Mouse (Mus musculus): ENCODE data around the gene Atf6.

Atf6 gene

DNA sequence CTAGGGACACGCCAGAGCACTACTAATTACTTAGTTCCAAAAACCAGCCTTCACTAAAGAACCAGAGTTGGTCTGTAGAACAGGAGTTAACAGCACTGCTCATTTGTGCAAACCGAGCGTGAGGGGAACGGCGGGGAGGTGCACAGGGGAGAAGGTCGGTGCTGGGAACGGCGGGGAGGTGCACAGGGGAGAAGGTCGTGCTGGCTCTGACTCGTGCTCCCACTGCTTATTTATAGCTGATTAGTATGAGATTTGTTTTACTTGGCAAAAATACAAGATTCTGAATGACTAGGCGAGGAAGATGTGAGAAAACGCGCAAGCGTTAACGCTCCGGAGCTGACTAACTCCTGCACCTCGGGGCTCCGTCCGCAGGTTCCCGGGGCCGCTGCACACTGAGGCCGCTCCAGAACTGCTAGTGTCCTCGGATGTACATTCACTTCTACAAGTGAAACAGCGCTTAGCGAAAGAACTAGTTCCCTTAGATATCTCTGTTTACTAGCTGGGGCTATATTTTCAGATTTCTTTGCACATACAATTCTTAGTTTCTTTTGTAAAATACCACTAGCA, 96.1 kb downstream of the Atf6 start:
- no peak for DNase-seq (ENCODE audit: low read depth, low spot score)

GRCm38 (mm10) chr1:170770691-170771090, 96.9 kb downstream of the Atf6 start:
- DNase-seq (ENCODE audit: low read depth, low spot score), result no peak

- DNase-seq (ENCODE audit: low read depth, low spot score), result no peak
Observed at GRCm38 (mm10) chr1:170766997-170767396, 100.6 kb downstream of the Atf6 start.

DNA sequence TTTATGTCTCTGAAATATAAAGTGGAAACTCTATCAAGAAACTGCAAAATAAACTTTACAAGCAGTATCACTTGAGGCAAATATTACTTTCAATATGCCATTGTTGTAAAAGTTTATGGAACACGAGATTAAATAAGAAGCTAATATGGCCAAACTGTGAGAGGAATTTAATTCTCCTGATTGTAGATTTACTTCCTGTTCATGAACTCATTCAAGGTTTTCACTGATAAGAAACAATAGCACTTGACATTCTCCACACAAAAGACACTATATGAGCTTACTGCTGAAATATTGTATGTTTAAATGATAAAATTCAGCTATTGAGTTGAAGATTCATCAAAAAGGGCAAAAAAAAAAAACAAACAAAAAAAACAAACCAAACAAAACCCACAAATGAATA, 102.8 kb downstream of the Atf6 start:
- no peak for DNase-seq (ENCODE audit: low read depth, low spot score)

DNA sequence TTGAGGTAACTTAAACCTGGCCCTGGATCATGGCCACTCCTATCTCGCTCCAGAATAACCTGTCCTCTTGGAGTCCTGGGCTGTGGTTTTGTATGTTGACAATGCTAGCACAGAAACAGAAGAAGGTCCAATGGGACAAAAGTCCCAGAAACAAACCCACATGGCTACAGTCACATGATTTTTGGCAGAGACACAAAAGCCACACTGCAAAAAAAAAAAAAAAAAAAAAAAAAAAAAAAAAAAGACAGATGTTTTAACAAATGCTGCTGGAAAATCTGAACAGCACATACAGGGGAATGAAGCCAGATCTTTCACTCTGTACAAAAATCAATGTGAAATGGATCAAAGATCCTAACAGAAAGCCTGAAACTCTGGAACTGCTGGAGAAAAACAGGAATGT, 105.9 kb downstream of the Atf6 start:
- DNase-seq (ENCODE audit: low read depth, low spot score), result no peak

DNA sequence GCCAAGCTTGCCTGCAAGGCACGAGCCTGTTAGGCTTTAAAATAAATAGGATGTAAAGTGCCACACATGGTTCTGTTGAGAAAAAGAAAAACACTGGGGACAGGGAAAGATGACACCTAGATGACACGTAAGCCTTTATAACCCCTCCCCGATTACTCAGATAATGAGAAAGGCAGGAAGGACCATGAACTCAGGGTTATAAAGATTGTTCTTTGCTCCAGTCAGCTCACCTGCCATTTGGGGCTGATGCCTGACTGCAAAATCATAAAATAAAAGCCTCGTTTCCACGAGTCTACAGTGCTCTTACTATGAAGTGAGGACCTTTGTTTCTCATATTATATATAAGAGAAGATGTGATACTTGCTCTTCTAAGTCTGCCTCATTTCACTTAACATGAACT, 114.0 kb downstream of the Atf6 start:
- no peak for DNase-seq (ENCODE audit: low read depth, low spot score)

- DNase-seq (ENCODE audit: low read depth, low spot score), result no peak
Observed at GRCm38 (mm10) chr1:170751797-170752196, 115.8 kb downstream of the Atf6 start.

GRCm38 (mm10) chr1:170746523-170746922, 121.0 kb downstream of the Atf6 start:
- no peak for DNase-seq (ENCODE audit: low read depth, low spot score)

DNA sequence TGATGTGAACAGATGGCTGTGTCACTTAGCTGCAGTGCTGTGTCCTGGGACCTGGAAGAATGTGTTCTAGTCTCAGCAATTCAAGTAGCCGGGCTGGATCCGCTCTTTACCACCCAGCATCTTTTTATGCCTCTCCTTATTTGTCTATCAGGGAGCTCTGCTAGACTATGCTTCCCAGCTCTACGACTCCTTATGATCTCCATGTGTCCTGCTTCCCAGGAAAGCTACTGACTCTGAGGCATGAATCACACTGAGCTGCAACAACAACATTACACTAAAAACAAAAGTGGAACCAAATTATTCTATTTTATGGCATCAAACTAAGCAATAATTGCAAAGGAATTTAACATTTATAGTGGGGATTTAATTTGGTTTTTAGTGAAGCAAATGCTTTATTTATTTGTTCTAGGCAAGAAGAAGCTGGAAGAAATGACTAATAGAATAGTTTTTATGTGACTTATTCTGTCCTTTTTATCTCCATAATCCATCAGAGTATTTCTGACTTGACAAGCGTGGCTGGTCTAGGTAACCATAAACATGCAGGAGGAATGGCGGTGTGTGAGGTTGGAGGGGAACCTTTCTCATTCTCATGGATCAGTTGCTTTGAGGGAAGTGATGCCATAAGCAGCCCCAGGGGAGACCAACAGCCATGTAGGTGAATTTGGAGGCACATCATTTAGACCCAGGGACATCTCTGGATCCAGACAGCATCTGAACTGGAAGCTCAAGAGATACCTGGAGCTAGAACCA, 125.9 kb downstream of the Atf6 start:
- DNase-seq (ENCODE audit: low read depth, low spot score), result no peak

DNA sequence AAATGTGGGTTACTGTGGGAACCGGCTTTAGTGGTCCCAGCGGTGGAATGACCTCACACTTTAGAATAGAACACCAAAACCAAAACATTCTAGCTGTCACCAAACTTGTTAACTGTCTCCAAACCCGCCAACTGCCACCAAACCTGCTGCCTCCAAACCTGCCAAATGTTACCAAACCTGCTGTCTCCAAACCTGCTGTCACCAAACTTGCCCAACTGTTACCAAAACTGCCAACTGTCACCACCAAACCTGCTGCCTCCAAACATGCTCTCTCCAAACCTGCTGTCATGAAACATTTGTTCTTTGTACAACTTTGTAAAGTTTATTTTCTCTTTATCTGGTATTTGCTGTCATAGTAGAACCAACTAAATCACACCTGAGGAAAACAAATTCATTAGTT, 132.7 kb downstream of the Atf6 start:
- DNase-seq (ENCODE audit: low read depth, low spot score), result no peak

DNA sequence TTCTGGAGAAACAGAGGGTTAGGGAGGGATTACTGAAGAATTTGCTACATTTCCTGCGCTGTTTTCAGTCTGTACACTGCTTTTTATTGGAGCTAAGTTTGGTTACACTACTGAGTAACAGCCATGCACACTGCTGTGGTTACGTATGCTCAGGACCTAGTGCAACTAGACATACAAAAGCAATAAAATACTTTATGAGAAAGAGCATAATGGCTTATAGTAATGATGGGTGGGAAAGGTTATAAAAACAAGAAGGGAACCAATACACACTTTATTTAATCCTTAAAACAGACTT, 135.0 kb downstream of the Atf6 start:
- no peak for DNase-seq (ENCODE audit: low read depth, low spot score)

DNA sequence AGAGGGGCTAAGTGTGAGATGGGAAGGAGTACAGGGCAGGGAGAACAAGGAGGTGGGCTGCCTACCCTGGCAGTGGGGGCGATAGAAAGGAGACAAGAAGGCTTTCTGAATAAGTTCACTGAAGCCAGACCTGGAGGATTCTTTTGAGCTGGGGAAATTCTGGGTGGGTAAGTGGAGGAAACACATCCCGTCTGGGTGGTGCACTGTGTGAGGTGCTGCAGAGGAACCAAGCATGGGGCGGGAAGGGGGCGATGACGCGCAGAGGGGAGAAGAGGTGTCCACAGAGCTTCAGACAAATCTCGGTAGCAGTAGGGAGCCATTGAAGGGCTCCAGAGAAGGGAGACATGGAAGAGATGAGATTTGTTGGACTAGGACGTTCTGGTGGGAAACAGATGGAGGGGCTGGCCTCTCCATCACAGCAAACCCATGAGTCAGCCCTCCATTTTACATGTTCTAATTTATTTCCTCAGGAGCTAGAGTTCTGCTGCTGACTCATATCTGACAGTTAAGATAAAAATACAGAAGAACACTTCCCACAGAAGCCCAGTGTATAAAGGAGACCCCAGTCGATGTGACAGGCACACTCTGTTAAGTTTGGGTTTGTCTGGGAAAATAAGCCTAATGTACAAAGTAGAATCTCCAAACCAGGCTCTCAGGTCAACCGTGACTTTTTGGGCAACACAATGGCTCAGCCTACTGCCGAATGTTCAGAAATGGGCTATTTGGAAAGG, 135.5 kb downstream of the Atf6 start:
- no peak for DNase-seq (ENCODE audit: low read depth, low spot score)

GRCm38 (mm10) chr1:170729267-170729962, 138.2 kb downstream of the Atf6 start:
- DNase-seq (ENCODE audit: low read depth, low spot score), result no peak

DNA sequence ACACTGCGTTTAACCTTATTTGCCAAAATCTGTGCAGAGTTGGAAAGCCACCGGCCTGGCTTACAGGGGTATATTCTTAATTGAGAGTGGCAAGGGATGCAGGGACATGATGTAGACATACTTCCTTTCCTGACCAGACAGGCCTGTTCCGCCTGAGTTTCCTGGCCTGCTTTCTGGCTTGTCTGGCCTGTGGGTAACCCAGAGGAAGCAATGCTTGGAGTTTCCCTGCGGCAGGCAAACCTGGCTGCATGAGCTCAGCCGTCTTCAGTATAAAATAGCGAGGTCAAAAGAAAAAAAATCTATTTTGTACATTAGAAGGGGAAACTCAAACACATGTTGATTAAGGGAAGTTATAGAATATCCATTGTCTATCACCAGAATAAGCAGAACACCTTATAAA, 139.0 kb downstream of the Atf6 start:
- DNase-seq (ENCODE audit: low read depth, low spot score), result no peak

- no peak for DNase-seq (ENCODE audit: low read depth, low spot score)
Observed at GRCm38 (mm10) chr1:170721560-170721959, 146.0 kb downstream of the Atf6 start.

GRCm38 (mm10) chr1:170718133-170718810, 149.3 kb downstream of the Atf6 start:
- no peak for DNase-seq (ENCODE audit: low read depth, low spot score)

DNA sequence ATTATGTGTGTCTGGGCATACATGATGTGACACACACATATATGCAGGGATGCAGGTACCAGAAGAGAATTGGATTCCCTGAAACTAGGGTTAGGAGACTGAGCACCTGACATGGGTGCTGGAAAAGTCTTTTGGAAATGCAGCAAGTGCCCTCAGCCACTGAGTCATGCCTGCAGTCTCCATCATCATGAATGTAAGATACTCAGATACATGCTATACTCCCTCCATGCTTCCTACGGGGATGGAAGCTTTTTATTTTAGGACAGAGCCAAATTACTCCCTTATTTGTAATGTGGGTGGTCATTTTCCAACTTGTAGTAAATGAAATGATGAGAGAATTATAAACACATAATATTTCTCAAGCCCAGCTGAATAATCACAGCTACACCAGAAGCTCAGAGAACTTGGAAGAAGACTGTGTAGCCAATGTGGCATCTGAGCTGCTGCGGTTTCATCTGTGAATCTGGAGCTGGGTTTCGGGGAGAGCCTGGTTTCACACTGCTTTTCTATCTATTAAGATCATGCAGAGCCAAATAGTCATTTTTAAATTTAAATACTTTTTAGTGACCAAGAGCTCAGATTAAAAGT, 150.2 kb downstream of the Atf6 start:
- no peak for DNase-seq (ENCODE audit: low read depth, low spot score)

DNA sequence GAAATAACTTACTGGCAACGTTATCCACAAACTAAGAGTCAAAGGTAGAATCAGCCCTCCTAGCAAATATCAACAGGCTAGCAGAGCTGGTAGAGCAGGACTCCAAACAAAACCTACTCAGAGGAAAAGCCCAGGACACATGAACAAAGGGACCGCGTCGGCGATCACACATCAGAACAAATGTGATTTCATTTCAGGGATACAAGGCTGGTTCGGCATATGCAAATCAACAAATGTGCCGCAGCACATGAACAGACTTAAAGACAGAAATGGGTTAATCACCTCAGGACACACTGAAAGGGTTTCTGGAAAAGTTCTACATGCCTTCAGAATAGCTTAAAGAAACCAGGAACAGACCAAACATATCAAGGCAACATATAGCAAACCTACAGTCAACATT, 155.8 kb downstream of the Atf6 start:
- no peak for DNase-seq (ENCODE audit: low read depth, low spot score)

DNA sequence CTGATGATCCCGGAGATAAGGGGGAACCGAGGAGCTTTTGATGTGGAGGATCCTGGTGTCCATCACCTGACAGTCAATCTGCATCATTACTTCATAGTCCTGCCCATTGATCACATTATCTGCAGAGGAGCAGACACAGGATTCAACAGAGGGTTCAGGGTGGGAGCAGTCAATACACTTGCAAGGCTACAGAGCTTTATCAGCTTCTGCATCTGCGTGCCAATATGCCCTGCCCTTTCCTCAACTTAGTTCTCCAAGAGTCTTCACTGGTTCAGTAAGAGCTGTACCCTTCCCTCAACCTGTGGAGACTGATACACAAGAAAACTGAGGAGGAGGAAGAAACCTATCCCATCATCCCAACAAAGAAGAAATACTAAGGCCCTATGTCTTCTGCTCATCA, 157.6 kb downstream of the Atf6 start:
- DNase-seq (ENCODE audit: low read depth, low spot score), result no peak

GRCm38 (mm10) chr1:170709481-170709880, 158.1 kb downstream of the Atf6 start:
- DNase-seq (ENCODE audit: low read depth, low spot score), result no peak

- no peak for DNase-seq (ENCODE audit: low read depth, low spot score)
Observed at GRCm38 (mm10) chr1:170709034-170709433, 158.5 kb downstream of the Atf6 start.

- no peak for DNase-seq (ENCODE audit: low read depth, low spot score)
Observed at GRCm38 (mm10) chr1:170706046-170706445, 161.5 kb downstream of the Atf6 start.

Data from retina, adult 2 months (tissue).